Mouse (Mus musculus) ES-E14 (cell line): ENCODE data around the gene Asb4.

Source experiments
- CHD2 ChIP-seq: IDR thresholded peaks from 2 replicates; pipeline ENCODE4 v1.6.1; 2014; ENCODE audit warnings: mild to moderate bottlenecking, low read depth, low read length, inconsistent platforms
- HCFC1 ChIP-seq: IDR thresholded peaks from 2 replicates; pipeline ENCODE4 v1.6.1; 2012; ENCODE audit warnings: low read length, inconsistent platforms, borderline replicate concordance; ENCODE audit not compliant: insufficient read depth
- MAFK ChIP-seq: IDR thresholded peaks from 2 replicates; pipeline ENCODE4 v1.6.1; 2014; ENCODE audit warnings: mild to moderate bottlenecking, low read depth, low read length, inconsistent platforms; ENCODE audit not compliant: insufficient read depth
- ZNF384 ChIP-seq: IDR thresholded peaks from 2 replicates; pipeline ENCODE4 v1.6.1; 2012; ENCODE audit warnings: low read depth, low read length, inconsistent platforms

DNA sequence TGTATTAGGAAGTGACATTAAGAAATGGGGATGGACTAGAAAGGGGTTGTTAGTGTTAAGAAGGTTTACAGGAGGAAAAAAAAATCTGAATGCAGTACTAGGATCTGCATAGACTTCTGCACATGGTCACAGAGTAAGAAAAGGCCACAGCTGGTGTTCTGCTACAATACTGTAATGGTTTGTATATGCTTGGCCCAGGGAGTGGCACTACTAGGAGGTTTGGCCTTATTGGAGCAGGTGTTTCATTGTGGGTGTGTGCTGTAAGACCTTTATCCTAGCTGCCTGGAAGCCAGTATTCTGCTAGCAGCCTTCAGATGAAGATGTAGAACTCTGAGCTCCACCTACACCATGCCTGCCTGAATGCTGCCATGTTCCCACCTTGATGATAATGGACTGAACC, 25.3 kb upstream of the Asb4 start:
- no peak for TF ChIP-seq CHD2
- no peak for TF ChIP-seq HCFC1
- TF ChIP-seq MAFK, result no peak
- no peak for TF ChIP-seq ZNF384
